Mouse (Mus musculus): ENCODE measurements around the gene Scap.

DNA sequence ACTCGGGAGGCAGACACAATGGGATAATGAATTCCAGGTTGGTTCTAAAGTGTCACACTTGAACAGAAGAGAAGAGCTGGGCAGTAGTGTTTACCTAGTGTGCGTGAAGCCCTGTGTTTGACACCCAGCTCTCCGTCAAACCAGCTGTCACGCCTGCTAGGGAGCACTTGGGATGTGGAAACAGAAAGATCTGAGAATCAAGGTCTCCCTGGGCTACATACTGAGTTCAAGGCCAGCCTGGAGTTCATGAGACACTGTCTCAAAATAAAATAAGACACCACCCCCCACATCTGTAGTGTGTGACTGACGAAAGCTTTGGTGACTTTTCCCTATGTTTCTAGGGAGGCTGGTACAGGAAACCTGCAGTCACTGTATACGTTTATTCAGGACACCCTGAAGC is 17.7 kb upstream of the Scap start:
- no peak for TF ChIP-seq CTCF (IDR thresholded peaks at IDR 0.05; ENCODE audit: borderline replicate concordance, insufficient read depth, low read length)
- no peak for TF ChIP-seq POLR2A (IDR thresholded peaks at IDR 0.05; ENCODE audit: low read depth, low read length)

Data from embryonic fibroblast, embryonic 13.5 days (primary cell).